Mouse (Mus musculus) intestine, embryonic 14.5 days (tissue): Measurements from ENCODE around the gene Lcn11. TPM values are rescaled to one million over a fixed set of nuclear protein-coding genes. Genes with fewer than 3 reads are reported as not detected.

ENCODE experiments used
- ATAC-seq: fragments of 200-750 bp; cut with Nextera tagmentation; replicated peaks from 2 replicates; pipeline ENCODE4 v1.8.0; 2017; ENCODE audit warnings: low read depth, moderate number of reproducible peaks, moderate TSS enrichment, moderate library complexity; ENCODE audit not compliant: low FRiP score, low TSS enrichment
- DNase-seq: peaks from one replicate; pipeline ENCODE4 v3.0.0-alpha.2; 2018; ENCODE audit warnings: low spot score
- H3K27ac ChIP-seq: fragments of 300-500 bp; sonication (generic); 2 replicates; pipeline ENCODE4 v1.5.1; 2014; ENCODE audit warnings: low read depth, mild to moderate bottlenecking, control low read depth
- H3K27me3 ChIP-seq: fragments of 300-500 bp; sonication (generic); replicated peaks from 2 replicates; pipeline ENCODE4 v1.6.1; 2014; ENCODE audit warnings: low read length, control low read depth; ENCODE audit not compliant: control insufficient read depth, insufficient read depth
- H3K36me3 ChIP-seq: fragments of 300-500 bp; sonication (generic); 2 replicates; pipeline ENCODE4 v1.6.1; 2014; ENCODE audit warnings: low read length, control low read depth; ENCODE audit not compliant: control insufficient read depth, insufficient read depth
- H3K4me1 ChIP-seq: fragments of 300-500 bp; sonication (generic); replicated peaks from 2 replicates; pipeline ENCODE4 v1.6.1; 2014; ENCODE audit warnings: low read length, control low read depth, mixed read lengths; ENCODE audit not compliant: control insufficient read depth, insufficient read depth
- H3K4me2 ChIP-seq: fragments of 300-500 bp; sonication (generic); 2 replicates; pipeline ENCODE4 v1.6.1; 2014; ENCODE audit warnings: low read length
- H3K4me3 ChIP-seq: fragments of 300-500 bp; sonication (generic); 2 replicates; pipeline ENCODE4 v1.5.1; 2014; ENCODE audit warnings: low read depth, low read length, control low read depth, mixed read lengths
- H3K9ac ChIP-seq: fragments of 300-500 bp; sonication (generic); 2 replicates; pipeline ENCODE4 v1.6.1; 2014; ENCODE audit warnings: mild to moderate bottlenecking, low read length
- H3K9me3 ChIP-seq: fragments of 300-500 bp; sonication (generic); 2 replicates; pipeline ENCODE4 v1.6.1; 2016; ENCODE audit warnings: low read length, control low read depth; ENCODE audit not compliant: control insufficient read depth
- WGBS: fragments of 180-500 bp; shearing (Covaris S2); extraction: QIAGEN DNeasy Blood & Tissue Kit; methylation state at CpG from one replicate; pipeline ENCODE4 v1.1.7; 2014; 5-methylcytosine and 5-hydroxymethylcytosine counted together
- polyA plus RNA-seq: library from polyadenylated mRNA; unstranded; fragments of >200 nt; fragmentation: Nextera tagmentation; extraction: Ambion mirVana; gene quantifications from 2 replicates; pipeline ENCODE4 v1.2.1, GENCODE M21; 2014

Gene Lcn11
- polyA plus RNA-seq, 1 experiment from 2014 or later = not detected

GRCm38 (mm10) chr2:25774640-25775039, 2.2 kb upstream of the Lcn11 start:
- H3K9me3 ChIP-seq = no peaks in the 10 kb centered on the region
- no peaks in the 10 kb centered on the region for H3K27me3 ChIP-seq
- no peaks in the 10 kb centered on the region for H3K4me1 ChIP-seq
- no peak overlapping the region for H3K4me3 ChIP-seq
- H3K36me3 ChIP-seq = no peaks in the 10 kb centered on the region
- H3K27ac ChIP-seq = no peak overlapping the region
- no peak overlapping the region for H3K9ac ChIP-seq
- DNase-seq (no peak), ATAC-seq (no peak)
- WGBS = 87% methylated on average over 2 of the region's 2 CpGs
- H3K4me2 ChIP-seq = no peak overlapping the region

GRCm38 (mm10) chr2:25775991-25776390, 826 bp upstream of the Lcn11 start:
- 77% methylated on average over 3 of the region's 3 CpGs for WGBS
- Histone ChIP-seq H3K9me3 (no peaks in the 10 kb centered on the region), H3K27ac (no peak overlapping the region), H3K4me2 (no peak overlapping the region), H3K36me3 (no peaks in the 10 kb centered on the region), H3K27me3 (no peaks in the 10 kb centered on the region), H3K4me1 (no peaks in the 10 kb centered on the region), H3K4me3 (no peak overlapping the region), H3K9ac (no peak overlapping the region)
- DNase-seq = no peak
- ATAC-seq = no peak

GRCm38 (mm10) chr2:25779076-25779475, 2.3 kb downstream of the Lcn11 start:
- 90% methylated on average over 9 of the region's 9 CpGs for whole genome bisulfite sequencing
- Histone ChIP-seq H3K36me3 (no peaks in the 10 kb centered on the region), H3K9me3 (no peaks in the 10 kb centered on the region), H3K9ac (no peak overlapping the region), H3K27me3 (no peaks in the 10 kb centered on the region), H3K27ac (no peak overlapping the region), H3K4me2 (no peak overlapping the region), H3K4me1 (no peaks in the 10 kb centered on the region), H3K4me3 (no peak overlapping the region)
- ATAC-seq (no peak), DNase-seq (no peak)

GRCm38 (mm10) chr2:25780921-25781320, 4.1 kb downstream of the Lcn11 start:
- Histone ChIP-seq H3K4me1 (0 out of 2 replicates have a peak, but pooled peaks cover 2% of the 10 kb centered on the region), H3K36me3 (no peaks in the 10 kb centered on the region), H3K27ac (no peak overlapping the region), H3K27me3 (no peaks in the 10 kb centered on the region), H3K4me3 (no peak overlapping the region), H3K9me3 (no peaks in the 10 kb centered on the region), H3K9ac (no peak overlapping the region), H3K4me2 (no peak overlapping the region)
- 38% methylated on average over 4 of the region's 4 CpGs for WGBS
- ATAC-seq (no peak), DNase-seq (no peak)

- no peaks in the 10 kb centered on the region for H3K36me3 ChIP-seq
- ATAC-seq (no peak), DNase-seq (no peak)
- no peak within 1 kb of the TSS for H3K9ac ChIP-seq
- H3K9me3 ChIP-seq = no peaks in the 10 kb centered on the region
- no peak within 1 kb of the TSS for H3K4me2 ChIP-seq
- H3K4me1 ChIP-seq = peaks cover 5% of the 10 kb centered on the region; the same call in 1 of the 2 replicates
- WGBS = 84% methylated on average over 3 of the region's 3 CpGs
- no peak within 1 kb of the TSS for H3K27ac ChIP-seq
- H3K27me3 ChIP-seq = no peaks in the 10 kb centered on the region
- H3K4me3 ChIP-seq = no peak within 1 kb of the TSS
Observed at GRCm38 (mm10) chr2:25781957-25782356, 5.1 kb downstream of the Lcn11 start, which contains the start of gene Gm13539. Gm13539 (plus strand) TSS chr2:25782257.

- Histone ChIP-seq H3K36me3 (no peaks in the 10 kb centered on the region), H3K4me2 (no peak overlapping the region), H3K4me3 (no peak overlapping the region), H3K4me1 (peaks cover 5% of the 10 kb centered on the region; the same call in 1 of the 2 replicates), H3K9ac (no peak overlapping the region), H3K27me3 (no peaks in the 10 kb centered on the region), H3K27ac (no peak overlapping the region), H3K9me3 (no peaks in the 10 kb centered on the region)
- DNase-seq (no peak), ATAC-seq (no peak)
- 61% methylated on average over 5 of the region's 5 CpGs for WGBS
Observed at GRCm38 (mm10) chr2:25785573-25786322, 8.9 kb downstream of the Lcn11 start.

GRCm38 (mm10) chr2:25789092-25789491, 12.3 kb downstream of the Lcn11 start:
- Histone ChIP-seq H3K4me2 (no peak overlapping the region), H3K4me3 (no peak overlapping the region), H3K36me3 (no peaks in the 10 kb centered on the region), H3K9ac (no peak overlapping the region), H3K27me3 (no peaks in the 10 kb centered on the region), H3K9me3 (no peaks in the 10 kb centered on the region), H3K27ac (no peak overlapping the region), H3K4me1 (peaks cover 5% of the 10 kb centered on the region; the same call in 1 of the 2 replicates)
- DNase-seq (no peak), ATAC-seq (no peak)
- WGBS = 81% methylated on average over 3 of the region's 3 CpGs

GRCm38 (mm10) chr2:25797635-25798034, 20.8 kb downstream of the Lcn11 start:
- Histone ChIP-seq H3K4me3 (no peak overlapping the region), H3K4me2 (no peak overlapping the region), H3K9ac (no peak overlapping the region), H3K27ac (no peak overlapping the region), H3K9me3 (no peaks in the 10 kb centered on the region), H3K36me3 (no peaks in the 10 kb centered on the region), H3K4me1 (no peaks in the 10 kb centered on the region), H3K27me3 (no peaks in the 10 kb centered on the region)
- 14% methylated on average over 2 of the region's 2 CpGs for WGBS
- no peak for ATAC-seq
- no peak for DNase-seq

GRCm38 (mm10) chr2:25798065-25798464, 21.2 kb downstream of the Lcn11 start:
- ATAC-seq = no peak
- no peaks in the 10 kb centered on the region for H3K27me3 ChIP-seq
- H3K4me1 ChIP-seq = no peaks in the 10 kb centered on the region

More at GRCm38 (mm10) chr2:25798065-25798464, 21.2 kb downstream of the Lcn11 start:
- no peaks in the 10 kb centered on the region for H3K9me3 ChIP-seq
- H3K4me2 ChIP-seq = no peak overlapping the region
- no peaks in the 10 kb centered on the region for H3K36me3 ChIP-seq
- H3K27ac ChIP-seq = no peak overlapping the region
- 44% methylated on average over 5 of the region's 5 CpGs for WGBS
- H3K4me3 ChIP-seq = no peak overlapping the region
- no peak overlapping the region for H3K9ac ChIP-seq
- DNase-seq = no peak
